Mouse (Mus musculus) adrenal gland, postnatal 14 days (tissue): Measurements from ENCODE around the gene Hif1an. TPM values are rescaled to one million over a fixed set of nuclear protein-coding genes. Genes with fewer than 3 reads are reported as not detected.
A peak's percentile ranks its signal among the peaks of the same experiment; 100 is the strongest.

Source experiments
- DNase-seq: peaks from one replicate; pipeline ENCODE4 v3.0.0; 2021; ENCODE audit warnings: mixed read lengths
- long read RNA-seq, 2 experiments: library from polyadenylated mRNA; stranded (forward); transcript quantifications; one replicate each; pipeline ENCODE4 v2.0.0; 2021
- total RNA-seq: library from RNA; stranded (reverse); gene quantifications from 2 replicates; pipeline ENCODE4 v1.2.3, GENCODE M21; 2021

The Hif1an gene
- 27.4 and 31.2 TPM in 2 replicates for total RNA-seq
- long read RNA-seq, experiment 1, full-length matches to known transcripts = 14 of 23 reads
- long read RNA-seq, experiment 1, partial matches to known transcripts = 2 of 23 reads
- long read RNA-seq, experiment 1, other reads (novel, unspliced or antisense) = 7 of 23 reads
- long read RNA-seq, experiment 2, full-length matches to known transcripts = 15 of 27 reads
- long read RNA-seq, experiment 2, partial matches to known transcripts = 2 of 27 reads
- long read RNA-seq, experiment 2, other reads (novel, unspliced or antisense) = 10 of 27 reads

DNA sequence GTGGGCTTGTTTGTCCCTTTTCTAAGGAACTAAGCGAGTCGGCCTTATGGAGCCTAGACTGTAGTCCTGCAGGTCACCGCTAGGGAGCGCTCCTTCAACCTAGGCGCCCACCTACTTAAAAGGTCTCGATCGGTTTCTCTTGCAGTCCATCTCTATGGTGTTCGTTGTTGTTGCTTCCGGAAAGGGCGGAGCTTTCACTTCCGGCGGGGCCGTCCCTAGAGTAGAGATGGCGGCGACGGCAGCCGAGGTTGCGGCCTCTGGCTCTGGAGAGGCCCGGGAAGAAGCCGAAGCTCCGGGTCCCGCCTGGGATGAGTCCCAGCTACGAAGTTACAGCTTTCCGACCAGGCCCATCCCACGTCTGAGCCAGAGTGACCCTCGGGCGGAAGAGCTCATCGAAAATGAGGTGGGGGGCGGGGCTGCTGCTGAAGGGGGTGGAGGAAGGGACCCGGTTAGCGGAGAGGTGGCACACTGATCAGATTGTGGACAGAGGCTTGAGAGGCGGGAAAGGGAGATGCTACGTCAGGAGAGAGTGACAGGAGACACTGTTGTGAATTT lies at the start of gene Hif1an:
Gene Hif1an (plus strand): TSS at position 199 of the 555 bp plus-strand sequence.
- DNase-seq = peak; percentile 95

DNA sequence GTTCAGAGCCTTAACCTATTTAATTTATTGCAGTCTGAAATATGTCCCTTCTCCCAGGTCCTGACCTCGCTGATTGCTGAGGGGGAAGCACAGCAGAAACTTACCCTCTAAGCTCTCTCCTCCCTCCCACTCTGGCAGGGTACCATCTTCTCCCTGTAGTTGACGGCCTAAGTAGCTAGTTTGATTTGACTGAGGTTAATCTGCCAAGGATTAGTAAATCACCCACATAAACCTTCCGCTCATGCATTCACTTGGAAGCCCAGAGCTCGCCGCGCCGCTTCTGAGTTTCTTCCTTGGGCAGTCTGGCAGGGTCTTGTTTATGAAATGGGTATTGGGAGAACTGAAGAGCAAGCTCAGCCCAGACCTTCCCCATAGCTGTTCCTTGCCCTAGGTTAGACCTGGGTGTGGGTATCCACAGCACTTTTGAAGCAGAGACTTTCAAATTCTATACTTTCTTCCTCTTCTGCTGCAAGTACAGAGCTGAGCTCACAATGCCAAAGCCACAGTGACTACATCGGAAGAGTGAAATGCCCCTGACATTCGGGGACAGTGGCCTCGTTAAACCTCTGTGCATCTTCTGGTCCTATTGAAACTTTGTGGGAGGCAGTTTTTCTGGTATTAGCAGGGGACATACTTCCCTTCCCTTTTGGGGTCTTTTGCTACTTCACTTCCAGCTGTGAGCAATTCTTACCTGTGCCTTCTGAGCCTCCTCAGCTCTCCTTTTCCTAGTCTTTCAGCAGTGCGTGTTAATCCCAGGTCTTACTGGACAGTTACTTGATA lies 49.4 kb upstream of the Hif1an start:
- DNase-seq = peak; percentile 40

GRCm38 (mm10) chr19:44513921-44514482 lies 48.6 kb upstream of the Hif1an start:
- DNase-seq = no peak

DNA sequence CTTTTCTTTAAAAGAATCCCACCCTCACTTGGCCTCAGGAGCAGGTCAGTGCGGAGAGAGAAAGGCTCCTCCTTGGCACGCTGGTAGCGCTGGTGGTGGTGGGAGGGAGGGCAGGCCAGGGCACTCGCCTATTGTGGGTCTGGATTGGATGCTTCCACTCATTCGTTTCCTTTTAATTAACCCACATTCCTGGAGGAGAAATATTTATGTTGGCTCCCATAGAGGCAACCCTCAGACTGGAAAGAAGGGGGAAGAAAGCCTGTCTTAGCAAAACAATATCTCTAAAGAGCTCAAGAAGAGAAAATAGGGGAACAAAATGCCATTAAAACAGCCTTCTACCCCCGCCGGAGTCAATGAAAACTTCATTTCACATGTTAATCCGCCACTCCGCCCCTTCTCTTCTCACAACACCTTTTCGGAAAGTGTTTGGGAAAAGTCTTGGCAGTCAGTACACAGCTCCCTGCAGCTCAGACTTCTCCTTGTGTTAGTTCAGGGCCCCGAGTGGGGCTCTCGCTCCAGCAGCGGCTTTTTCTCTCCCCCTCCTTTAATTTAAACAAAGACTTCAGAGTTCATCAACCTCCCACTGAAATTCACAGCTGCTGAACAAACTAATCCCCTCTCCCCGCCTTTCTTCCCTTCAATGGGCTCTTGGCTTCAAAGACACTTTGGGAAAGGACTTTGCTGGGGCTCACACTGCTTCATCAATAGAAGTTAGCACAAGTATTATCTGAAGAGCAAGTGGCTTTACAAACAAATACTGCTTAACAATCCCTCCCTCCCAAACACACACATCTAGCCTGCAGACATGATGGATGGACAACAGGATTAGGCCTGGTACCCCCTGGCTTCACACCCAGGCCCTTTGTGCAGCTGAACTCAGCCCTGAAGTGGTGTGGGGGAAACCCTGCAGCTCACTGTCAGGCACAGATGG lies 47.9 kb upstream of the Hif1an start:
- DNase-seq = no peak

GRCm38 (mm10) chr19:44515769-44516168 lies 46.9 kb upstream of the Hif1an start:
- DNase-seq = no peak

DNA sequence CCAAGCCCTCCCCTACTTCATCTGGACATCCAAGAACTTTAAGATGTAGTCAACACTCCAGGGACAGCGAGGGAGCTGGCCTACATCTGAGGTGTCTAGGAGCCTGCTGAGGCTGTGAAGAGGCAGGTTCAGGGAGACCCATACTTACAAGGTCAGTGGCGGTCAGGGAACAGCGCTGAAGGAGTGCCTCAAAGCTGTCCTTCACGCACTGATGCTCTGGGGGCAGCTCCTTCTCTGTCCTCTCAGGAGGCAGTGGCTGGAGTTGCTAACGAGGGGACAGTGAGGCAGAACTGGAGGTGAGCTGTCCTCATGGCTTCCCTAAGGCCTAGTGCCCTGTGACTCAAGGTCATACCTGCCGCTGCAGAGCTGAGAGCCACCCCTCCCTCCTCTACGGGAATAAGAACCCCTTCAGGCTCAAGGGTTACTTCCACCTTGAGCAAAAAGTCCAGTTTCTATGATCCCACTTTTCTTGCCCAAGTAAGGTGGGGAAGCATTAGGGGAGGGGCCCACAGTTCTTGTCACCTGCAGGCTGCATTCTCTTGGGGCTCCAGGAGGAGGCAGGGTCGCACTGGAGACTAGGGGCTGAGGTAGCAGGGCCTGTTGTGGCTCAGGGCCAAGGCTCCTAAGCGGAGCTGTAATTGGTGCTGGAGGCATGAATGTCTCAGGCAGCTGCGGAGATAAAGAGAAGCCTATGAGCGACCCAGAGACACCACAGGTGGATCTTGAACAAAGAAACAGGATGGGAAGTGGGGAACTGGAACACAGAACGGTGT lies 44.5 kb upstream of the Hif1an start:
- DNase-seq = peak; percentile 49

DNA sequence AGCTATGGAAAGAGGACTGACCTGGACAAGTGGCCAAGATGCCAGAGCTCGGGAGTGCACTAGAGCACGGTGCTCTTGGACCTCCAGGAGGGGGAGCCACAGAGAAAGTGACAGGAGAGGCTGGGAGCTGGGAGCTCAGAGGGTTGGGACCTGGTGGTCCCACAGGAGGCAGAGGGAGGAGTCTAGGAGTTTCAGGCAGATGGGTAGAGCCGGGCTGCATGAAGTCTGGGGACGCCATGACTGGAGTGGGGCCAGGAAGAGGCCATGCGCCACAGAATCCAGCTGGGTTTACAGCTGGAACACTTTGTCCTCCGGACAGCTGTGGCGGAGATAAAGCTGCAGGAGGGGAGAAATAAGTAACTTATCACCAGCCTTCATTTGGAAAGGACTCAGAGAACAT lies 43.5 kb upstream of the Hif1an start:
- peak; percentile 63 for DNase-seq

- DNase-seq = peak; percentile 62
Measured at GRCm38 (mm10) chr19:44525551-44526205, 37.0 kb upstream of the Hif1an start.

DNA sequence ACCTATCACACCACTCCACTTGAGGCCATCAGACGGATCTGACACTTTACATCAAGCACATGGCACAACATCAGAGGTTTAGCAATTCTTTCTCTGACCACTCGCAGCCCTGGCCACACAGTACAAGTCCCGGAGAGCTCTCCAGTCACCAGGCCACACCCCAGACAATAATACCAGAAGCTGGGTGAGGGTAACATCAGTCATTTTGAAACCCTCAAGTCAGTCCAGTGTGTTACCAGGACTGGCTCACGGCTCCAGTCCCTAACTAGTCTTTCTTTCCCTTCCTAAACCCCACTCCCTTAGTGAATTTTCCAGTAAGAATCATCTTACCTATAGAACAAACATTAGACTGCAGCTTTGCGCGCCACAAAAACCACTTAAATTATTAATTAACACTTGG lies 32.6 kb upstream of the Hif1an start:
- no peak for DNase-seq

GRCm38 (mm10) chr19:44535376-44535775 lies 27.3 kb upstream of the Hif1an start:
- DNase-seq = peak; percentile 30

- DNase-seq = no peak
Measured at GRCm38 (mm10) chr19:44537416-44537815, 25.2 kb upstream of the Hif1an start.

- no peak for DNase-seq
Measured at GRCm38 (mm10) chr19:44542694-44543178, 19.9 kb upstream of the Hif1an start.

- no peak for DNase-seq
Measured at GRCm38 (mm10) chr19:44544372-44544771, 18.3 kb upstream of the Hif1an start.

DNA sequence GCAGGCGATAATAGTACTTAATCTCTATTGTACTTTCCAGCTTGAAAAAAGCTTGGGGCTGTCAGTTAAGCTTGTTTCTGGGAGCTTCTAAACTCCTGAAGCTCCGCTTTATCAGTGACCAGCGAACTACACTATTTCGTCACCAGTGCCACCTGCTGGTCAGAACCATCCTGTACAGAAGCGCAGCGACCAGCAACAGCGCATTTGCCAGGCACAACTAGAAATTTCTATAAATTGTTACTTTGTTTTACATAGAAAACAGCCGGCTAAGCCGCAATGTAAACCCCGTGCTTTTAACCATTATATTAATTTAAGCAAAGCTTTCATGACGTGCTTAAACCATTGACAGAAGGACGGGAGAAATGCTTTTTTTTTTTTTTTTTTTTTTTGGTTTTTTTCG lies 17.9 kb upstream of the Hif1an start:
- peak; percentile 85 for DNase-seq

GRCm38 (mm10) chr19:44545321-44546041 lies 17.2 kb upstream of the Hif1an start, which contains the start of gene Sec31b:
Sec31b (minus strand) TSS chr19:44545864.
- DNase-seq = peak; percentile 76

DNA sequence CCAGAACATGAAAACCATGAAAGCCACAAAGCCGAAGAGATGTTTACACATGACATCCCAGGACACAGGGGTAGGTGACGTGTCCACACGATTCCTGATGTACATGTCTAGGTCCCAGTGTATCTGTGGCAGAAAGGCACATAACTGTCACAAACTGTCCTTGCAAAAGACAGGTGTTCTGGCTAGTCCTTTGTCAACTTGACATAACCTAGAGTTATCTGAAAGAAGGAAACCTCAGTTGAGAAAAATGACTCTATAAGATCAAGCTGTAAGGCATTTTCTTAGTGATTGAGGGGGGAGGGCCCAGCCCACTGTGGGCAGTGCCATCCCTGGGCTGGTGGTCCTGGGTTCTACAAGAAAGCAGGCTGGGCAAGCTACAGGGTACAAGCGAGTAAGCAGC lies 9.9 kb upstream of the Hif1an start, which contains the start of gene Gm20538:
Gene Gm20538 (minus strand): TSS at position 101 of the 400 bp plus-strand sequence.
- DNase-seq = no peak

GRCm38 (mm10) chr19:44553286-44553685 lies 9.4 kb upstream of the Hif1an start:
- no peak for DNase-seq

- peak; percentile 18 for DNase-seq
Measured at GRCm38 (mm10) chr19:44554490-44554860, 8.2 kb upstream of the Hif1an start.

DNA sequence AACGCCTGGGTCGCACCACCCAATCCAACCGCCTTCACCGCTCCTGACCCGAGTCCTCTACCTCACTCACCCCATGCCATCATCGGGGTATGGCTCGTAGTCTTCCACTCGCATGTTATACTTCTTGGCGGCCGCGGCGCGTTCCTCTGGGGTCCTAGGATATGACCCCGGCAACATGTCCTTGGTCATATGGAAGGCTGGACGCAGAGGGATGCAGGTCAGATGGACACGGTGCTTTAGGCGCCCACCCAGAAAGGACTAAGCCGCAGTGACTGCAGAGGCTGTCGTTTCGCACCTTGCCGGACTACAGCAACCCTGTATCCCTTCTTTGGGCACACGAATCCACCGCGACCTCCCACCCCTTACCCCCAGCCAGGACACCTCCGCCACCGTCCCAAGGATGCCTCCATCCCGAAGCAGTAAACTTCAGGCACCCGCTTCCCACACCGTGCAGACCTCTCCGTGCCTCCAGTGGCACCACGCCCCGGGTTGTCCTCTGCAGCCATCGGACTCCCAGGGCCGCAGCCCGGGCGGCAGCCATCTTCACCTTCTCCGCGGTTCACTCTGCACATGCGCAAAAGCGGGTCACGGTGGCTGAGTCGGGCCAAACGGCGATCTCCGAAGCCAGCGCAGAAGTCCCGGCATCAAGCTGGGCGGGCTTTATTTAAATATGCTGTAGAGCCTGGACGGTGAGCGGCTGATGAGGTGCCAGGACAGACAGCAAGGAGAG lies 7.6 kb upstream of the Hif1an start, which contains the start of gene Ndufb8:
Gene Ndufb8 (minus strand): TSS at position 580 of the 730 bp plus-strand sequence.
- DNase-seq = peak; percentile 98
